Mouse (Mus musculus): Measurements from ENCODE around the gene Myo1b.

The Myo1b gene

DNA sequence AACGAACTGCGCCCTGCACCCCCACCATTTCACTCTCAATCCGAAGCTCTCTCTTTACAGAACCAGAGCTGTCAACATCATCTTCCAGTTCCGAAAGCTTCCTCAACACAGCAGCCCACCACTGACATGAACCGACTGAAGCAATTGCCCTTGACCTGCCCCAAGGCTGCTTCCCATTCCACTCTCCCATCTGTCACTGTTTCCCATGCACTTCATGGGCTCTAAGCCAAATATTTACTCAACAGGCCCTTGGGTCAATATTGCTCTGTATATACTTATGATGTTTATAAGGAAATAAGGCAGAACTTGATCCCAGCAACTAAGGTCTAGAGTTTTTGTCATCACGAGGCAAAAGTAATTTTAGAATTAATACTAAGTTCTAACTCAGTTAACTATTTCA lies 133.8 kb downstream of the Myo1b start:
- peak; percentile 37 for DNase-seq (ENCODE audit: low spot score)

DNA sequence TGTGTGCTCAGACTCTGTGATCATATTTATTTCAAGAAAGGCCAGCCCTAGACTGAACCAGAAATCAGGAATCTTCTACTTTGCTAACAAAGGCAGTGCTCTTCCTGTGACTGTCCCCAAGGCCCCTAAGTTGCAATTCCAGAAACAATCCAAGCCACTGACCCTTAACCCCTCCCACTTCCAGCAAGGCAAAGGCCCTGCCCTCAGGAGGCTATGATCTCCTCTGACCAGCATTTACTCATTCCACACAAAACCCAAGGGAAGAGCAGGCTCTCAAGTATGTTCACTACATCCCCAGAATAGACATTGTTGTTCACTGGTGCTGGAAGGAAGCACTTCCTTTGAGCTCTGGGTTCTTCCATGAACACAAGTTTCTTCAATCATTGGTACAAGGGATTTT lies 135.5 kb downstream of the Myo1b start:
- peak; percentile 22 for DNase-seq (ENCODE audit: low spot score)

DNA sequence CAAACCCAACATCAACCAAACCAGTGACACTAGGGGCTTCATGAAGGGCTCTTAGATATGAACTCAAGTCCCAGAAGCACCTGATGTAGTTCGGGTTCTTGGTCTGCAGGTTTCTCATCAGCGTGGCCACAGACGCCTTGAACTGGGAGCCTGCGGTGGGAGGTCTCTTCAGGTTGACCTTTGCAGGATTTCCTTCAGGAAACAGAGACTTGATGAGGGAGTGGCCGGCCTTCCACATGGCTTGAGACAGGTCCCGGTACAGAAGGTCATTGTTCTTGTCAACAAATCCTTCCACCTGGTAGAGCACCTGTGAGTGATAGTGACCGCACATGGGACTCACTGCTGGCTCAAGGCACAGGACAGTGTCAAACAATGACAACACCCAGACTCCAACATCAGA lies 137.6 kb downstream of the Myo1b start:
- DNase-seq (ENCODE audit: low spot score), result no peak

DNA sequence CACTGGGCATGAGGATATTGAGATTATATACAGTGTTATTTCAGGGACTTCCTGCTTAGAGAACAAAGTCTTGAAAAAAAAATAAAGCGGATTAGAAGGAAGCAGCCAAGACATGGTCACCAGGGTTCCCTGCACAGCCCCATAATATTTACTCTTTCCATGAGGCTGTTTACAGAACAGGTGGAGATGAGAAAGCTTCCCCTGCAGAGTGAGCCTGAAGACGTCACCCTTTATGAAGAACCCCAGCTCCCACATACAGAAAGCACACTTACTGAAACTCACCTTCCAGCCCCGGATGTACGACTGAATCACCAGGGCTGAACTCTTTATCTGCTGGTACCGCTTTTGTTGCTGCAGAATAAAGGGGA lies 145.4 kb downstream of the Myo1b start:
- DNase-seq (ENCODE audit: low spot score), result no peak

DNA sequence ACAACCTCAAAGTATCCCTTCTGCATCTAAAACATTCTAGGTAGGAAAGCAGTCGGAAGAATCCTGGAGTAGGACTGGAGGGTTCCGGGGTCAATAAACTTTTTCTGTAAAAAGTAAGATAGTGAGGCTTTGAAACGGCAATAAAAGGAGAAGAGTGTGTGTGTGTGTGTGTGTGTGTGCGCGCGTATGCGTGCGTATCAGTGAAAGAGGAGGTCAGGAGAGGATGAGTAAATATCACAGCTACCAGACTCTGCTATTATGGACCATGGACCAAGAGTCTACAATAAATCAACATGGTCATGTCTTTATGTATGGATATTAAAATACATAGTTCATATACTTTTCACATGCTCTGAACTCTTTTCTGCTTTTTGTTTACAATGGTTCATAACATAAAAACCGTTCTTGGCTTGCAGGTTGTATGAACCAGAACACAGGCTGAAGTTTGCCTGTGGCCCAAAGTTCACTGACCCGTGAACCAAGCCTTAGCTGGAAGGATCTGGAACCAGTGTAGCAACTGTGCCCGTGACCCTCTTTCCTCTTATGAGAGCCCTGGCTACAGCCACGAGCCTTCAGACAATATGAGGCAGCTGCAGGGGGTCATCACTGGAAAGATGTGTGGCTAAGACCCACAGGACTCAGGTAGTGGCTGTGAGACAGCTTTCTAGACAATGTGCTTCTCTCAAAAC lies 145.9 kb downstream of the Myo1b start:
- no peak for DNase-seq (ENCODE audit: low spot score)

DNA sequence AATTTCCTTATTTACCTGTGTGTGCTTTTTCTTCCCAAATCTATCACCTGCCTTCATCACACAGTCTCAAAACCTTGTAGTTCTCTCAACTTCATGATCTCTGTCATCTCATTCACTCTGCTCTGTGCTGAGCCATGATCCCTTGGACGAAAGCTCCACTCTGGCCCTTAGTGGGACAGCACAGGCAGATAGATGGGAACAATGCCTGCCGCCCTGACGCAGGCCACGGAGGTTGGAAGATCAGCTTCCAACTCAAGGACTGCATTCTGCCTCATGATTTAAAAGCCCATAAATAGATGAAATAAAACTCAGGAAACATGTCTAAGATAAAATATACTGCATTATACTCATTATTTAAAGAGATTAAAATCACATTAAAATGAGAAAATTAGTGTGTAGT lies 149.6 kb downstream of the Myo1b start:
- no peak for DNase-seq (ENCODE audit: low spot score)

DNA sequence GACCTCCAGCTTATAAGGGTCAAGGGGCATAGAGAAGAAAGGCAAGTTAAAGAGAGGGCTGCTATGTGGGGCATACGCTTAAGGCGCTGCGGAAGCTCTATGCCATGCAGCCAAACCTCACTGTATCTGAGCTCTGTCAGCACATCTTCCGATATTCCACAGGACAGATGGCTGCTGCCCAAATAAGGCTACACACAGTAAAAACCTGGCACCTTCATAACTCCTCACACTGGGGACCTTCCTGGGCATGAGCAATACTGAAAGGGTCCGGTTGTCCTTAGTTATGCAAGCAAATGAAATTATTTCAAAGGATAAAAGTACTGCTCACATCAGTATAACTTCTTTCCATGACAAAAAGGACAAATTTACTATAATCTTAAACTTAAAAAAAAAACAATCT lies 150.7 kb downstream of the Myo1b start:
- no peak for DNase-seq (ENCODE audit: low spot score)

DNA sequence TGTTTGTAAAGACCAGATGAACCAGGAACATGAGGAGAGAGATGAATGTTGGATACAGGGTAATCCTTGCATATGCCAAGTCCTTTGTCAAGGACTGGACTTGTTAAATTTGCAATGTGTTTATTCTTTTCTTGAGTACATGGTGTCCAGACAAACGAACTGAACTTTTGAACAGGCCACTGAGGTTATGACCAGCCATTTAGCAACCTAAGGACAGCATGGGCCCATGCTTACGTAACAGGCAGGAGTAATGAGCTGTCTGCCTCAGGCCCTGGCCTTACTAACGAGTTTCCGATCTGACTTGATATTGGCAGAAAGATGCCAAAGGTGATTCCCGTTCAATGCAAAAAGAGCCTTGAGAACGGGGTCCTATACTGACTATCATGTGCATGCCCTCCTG lies 156.2 kb downstream of the Myo1b start:
- no peak for DNase-seq (ENCODE audit: low spot score)

DNA sequence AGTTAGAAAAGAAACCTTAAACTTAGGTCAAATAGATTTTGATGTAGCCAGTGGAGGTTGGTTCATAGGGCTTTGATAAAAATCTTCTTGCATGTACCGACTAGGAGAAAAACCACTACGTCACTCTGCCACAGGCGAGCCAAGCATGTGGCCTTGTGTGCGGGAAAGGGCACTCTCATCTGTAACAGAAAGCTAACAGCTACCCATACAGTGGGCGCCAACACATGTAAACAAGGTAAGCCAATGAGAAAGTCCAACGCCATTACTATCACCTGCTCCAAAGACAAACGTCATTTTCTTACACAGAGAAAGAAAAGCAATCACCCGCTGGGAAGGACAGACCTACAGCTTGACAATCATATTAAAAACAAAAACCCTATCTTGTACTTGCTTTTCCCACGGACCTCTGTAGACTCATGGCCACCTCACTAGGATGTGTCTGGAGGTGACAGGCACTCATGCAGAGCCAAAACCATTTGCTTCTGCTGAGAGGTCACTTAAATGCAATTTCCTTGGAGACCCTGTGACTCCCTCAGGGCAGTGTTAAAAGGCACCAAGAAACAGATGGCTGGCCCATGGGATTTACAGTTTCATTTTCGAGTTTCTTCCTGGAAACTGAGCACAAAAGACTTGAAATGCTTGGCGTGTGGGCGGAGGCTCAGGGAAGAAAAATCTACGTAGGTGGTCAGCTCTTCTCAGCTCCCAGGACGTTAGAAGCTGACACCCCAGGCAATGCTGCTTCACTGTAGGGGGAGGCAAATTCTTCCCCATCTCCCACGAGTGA lies 157.4 kb downstream of the Myo1b start:
- DNase-seq (ENCODE audit: low spot score), result peak; percentile 10

DNA sequence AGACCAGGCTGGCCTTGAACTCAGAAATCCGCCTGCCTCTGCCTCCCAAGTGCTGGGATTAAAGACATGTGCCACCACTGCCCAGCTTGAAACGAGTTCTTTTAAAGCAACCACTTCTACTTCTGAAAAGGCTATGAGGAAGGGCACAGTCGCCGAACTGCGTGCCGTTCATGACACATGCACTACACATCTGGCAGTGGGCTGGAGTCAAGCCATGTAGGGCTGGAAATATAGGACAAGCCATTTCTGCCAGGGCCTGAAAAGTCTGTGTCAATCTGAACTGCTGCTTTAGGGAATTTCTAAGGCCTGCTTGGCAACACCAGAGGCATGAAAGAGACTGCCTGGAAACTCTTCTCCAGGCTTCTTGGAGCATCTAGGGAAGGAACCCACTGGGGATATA lies 162.2 kb downstream of the Myo1b start:
- no peak for DNase-seq (ENCODE audit: low spot score)

DNA sequence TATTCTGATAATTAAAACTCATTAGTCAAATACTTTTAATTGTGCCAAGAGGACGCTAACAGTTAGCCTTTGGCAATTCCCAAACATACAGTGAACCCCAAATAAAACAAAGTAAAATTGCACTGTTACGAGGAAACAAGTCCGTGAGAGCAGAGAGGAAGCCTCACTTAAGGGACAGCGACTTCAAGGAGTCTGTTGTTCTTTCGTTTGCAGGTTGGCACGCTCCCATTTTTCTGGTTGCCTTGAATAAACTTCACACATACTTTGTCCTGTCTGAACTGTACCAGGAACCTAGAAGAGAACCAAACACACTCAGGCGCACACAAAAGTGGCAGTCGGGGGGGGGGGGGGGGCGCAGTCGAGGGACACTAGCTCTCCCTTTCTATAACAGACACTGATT lies 164.9 kb downstream of the Myo1b start:
- DNase-seq (ENCODE audit: low spot score), result no peak

DNA sequence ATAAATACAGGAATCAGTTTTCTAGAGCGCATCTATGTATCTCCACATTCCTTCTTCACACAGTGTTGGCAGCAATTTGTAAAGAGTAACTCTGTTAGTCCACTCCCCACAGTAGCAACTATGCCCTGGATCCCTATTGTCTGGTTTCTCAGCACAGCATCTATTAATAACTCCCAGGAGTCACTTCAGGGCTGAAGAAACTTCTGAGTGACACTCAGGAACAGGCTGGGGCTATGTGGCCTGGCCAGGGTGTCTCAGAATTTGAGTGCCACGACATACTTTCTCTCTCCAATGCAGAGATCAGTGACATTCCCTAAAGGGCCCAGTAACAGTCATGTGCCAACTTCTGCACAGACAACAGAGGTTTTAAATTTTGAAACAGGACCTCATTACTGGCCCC lies 167.6 kb downstream of the Myo1b start:
- DNase-seq (ENCODE audit: low spot score), result no peak

DNA sequence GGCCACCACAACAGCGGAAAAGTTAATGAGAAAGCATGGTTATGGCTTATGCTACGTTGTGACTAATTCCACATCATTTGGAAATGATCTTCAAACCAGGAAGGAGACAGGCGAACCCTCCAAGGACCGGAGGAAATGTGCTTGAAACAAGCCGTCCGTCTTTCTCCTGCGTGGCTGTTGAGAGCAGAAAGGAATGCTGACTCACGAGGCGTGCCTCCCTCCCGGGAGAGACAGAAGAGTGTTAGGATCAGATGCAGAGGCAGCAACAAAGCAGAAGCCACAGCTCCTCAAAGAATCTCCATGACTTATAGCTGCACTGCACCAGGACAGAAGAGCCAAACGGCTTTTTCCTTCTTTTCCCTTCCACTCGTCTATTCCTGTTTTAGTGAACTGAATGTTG lies 168.4 kb downstream of the Myo1b start:
- peak; percentile 53 for DNase-seq (ENCODE audit: low spot score)

DNA sequence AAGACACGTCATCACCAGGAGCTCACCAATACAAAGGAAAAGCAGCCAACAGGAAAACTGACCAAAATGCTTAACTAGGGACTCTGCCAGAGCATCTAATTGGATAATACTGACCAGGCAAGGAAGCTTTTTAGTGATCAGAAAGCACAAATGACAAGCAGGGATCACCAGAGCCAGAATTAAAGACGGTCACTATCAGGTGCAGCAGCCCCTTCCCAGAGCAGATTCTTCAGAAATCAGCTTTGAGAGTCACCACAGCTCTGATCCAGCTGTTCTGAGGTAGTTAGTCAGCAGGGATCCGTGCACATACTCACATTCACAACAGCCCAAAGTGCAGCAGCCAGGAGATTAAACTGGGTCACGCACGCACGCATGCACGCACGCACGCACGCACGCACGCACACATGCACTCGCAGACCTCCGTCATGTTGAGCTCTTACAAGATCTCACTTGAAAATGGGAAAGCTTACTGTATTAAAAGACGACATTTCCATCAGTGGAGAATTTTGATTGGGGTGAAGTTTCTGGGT lies 169.1 kb downstream of the Myo1b start:
- DNase-seq (ENCODE audit: low spot score), result no peak

DNA sequence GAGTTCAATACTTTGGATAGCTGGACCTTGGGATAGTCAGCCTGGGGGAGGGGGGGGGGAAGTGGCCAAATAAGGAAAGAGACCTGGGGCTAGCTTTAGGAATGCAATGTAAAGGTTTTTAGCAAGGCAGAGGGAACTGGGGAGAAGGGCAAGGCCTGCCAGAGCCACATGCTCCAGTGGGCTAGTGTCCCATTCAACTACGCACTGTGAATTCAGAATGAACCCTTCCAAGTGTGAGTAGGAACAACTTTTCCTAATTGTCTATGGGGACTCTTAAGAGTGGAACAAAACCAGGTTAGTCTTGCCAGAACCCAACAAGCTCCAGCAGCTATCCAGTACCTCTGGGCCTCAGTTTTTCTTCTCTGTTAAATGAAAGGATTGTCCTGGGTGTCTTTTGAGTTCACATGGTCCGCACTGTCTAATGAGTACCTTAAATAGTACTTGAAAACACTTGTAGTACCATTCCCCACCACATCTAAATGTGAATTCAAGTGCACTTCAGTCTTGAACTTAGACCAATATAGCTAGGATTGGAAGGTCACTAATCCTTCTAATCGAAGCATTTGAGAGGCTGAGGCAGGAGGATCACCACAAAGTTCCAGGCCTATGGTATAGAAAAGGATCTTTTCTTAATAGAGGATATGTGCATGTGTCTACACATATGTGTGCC lies 172.0 kb downstream of the Myo1b start:
- DNase-seq (ENCODE audit: low spot score), result no peak

DNA sequence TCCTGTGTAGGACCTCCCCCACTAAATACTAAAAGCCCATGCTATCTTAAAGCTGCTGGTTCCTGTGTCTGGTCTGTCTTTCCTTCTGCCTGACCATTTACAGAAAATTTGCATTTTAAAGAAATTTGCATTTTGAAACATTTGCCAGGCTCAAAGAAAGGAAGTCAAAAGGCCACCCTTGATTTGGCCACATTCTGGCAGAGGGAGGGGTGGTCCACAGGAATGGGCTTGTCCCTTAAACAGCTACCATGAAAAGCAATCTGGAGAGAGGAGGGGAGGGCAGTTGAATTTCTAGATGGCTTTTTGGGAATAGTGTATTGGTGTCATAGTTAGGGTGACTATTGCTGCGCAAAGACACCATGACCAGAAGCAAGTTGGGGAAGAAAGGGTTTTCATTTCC lies 173.3 kb downstream of the Myo1b start:
- DNase-seq (ENCODE audit: low spot score), result no peak

DNA sequence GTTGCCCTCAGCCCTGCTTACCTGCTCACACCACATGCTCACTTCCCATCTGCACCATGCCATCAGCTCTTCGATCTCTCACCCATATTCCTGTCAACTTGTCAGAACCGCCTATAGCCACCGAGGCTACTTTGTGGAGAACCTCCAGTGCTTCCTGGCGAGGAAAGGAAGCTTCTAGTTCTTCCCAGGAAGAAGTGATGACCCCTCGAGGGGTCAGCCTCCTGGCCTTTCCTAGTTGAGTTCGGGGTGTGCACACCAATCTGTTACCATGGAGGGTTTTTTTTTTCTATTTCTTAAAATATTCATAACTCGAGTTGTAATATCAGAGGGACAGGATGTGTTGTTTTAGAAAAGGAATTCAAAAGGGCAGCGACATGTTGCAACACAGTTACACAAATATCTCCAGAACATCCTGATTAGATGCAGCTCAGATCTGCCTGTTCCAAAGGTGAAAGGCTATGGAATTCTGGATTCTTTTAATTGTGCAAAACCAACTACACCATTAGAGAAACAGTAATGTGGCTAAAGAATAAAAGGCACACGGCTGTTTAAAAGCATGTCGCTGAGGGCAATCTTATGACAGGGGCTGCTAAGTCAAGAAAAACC lies 175.1 kb downstream of the Myo1b start:
- DNase-seq (ENCODE audit: low spot score), result no peak

DNA sequence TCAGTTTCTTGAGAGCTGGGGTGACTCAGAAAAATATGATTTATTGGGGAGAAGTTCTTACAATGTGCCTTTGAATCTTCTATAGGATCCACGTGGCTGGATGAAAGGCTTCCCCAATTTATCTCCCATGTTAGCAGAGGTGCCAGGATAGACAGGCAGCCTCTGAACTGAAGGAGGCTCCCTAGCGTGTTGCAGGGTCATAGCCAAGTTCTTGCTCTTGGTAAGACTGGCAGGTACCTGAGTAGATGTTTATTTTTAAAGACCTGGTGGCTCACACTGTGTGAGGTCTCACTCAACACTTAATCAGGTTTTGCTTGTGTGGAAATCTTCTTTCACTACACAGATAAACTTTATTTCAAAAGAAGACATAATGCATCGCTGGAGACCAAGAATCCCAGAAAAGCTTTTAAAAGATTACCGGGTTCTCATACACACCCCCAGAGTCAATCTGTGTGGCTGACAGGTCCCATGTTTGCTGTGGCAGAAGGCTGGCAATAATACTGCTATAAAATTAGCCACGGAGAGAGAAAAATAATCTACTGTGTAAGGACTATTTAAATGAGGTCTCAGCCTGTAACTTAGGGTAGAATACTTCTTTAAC lies 176.5 kb downstream of the Myo1b start:
- DNase-seq (ENCODE audit: low spot score), result no peak

DNA sequence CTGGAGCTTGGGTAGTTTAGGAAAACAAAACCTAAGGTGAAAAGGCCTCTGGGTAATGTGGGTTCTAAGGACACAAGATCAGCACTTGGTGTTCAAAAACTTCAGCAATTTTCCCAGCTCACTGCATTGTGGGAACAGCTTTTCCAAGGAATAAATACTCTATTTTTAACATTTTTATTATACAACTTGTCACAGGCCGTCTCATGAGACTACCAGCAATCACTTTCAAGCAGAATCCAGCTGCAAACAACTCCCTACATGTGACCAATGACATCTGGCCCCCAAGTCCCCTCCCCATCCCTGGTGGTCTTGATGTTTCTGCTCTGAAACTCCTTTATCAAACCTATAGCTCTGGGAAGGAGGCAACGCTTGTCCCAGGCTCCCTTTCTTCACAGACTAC lies 179.0 kb downstream of the Myo1b start:
- DNase-seq (ENCODE audit: low spot score), result no peak

DNA sequence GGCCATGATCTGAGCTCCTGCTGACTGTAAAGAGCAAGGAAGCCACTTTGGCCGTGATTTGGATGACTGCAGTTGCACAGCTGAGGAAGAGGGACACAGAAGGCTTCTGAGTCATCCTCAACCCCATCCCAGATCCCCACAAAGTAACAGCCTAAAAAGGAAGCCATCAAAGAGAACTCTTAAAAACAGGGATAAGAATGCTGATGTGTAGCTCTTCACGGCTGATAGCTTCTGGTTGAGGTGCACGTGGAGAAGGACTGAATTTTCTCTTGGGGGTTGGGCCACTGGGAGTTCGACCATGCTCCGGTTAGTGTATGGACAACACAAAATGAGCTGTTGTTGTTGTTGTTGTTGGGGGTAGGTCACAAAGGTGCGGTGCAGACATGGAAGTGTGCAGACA lies 181.2 kb downstream of the Myo1b start:
- DNase-seq (ENCODE audit: low spot score), result no peak

DNA sequence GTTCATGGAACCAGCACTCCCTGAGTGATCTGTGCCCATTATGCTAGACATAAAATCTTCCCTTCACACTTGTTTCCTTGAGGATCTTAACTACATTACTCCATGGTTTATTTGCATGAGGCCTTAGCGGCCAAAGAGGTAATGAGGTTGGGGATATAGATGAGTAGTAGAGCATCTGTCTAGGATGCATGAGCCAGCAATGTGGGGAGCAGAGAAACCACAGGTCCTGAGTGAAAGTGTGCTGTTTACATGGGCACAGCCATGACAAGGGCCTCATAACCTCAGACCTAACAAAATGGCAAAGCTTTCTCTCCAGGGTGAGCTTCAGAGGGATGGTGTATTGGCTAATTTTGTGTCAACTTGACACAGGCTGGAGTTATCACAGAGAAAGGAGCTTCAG lies 186.5 kb downstream of the Myo1b start:
- no peak for DNase-seq (ENCODE audit: low spot score)

DNA sequence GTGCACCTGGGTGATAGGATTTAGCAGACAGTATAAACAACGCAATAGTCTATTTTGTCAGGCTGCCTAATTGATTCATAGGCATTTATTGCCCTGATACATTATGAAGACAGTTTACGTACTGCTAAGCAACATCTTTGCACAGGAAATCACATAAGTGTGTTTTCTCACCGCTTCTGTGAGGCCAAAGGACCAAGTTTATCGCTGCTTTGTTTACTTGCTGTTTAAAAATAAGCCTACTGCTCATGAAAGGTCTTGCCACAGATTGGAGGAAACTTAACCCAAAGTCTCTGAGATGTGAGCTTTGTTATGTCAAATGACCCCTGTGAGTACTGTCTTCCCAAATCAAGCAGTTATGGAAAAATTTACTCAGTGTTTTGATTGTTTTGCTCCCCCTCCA lies 187.1 kb downstream of the Myo1b start:
- no peak for DNase-seq (ENCODE audit: low spot score)
